Mouse (Mus musculus): ENCODE measurements at regions not wholly inside any gene's neighbourhood (a gene's known extent, or its start where the extent isn't known, plus 50 kb on each side); places are given as distances from the start of the nearest gene placed in this dataset.

GRCm38 (mm10) chr6:122394160-122394559 is 53.8 kb upstream of the Phc1 start:
- Histone ChIP-seq H3K36me3 (ENCODE audit: control insufficient read depth, insufficient read depth, low read length) (no peaks in the 10 kb centered on the region), H3K9me3 (ENCODE audit: control insufficient read depth, low read length) (no peaks in the 10 kb centered on the region; the same call in 1 of the 2 replicates), H3K4me2 (ENCODE audit: low read length) (no peak overlapping the region), H3K9ac (ENCODE audit: low read depth, low read length) (no peak overlapping the region), H3K4me3 (ENCODE audit: low read length) (no peak overlapping the region), H3K4me1 (ENCODE audit: control insufficient read depth, insufficient read depth, low read depth, low read length) (no peaks in the 10 kb centered on the region), H3K27me3 (replicated peaks; ENCODE audit: control insufficient read depth, insufficient read depth, low read length) (no peaks in the 10 kb centered on the region), H3K27ac (ENCODE audit: low read depth, low read length) (no peak overlapping the region)
- ATAC-seq, result no peak
- WGBS, result 89% methylated on average over 5 of the region's 5 CpGs

DNA sequence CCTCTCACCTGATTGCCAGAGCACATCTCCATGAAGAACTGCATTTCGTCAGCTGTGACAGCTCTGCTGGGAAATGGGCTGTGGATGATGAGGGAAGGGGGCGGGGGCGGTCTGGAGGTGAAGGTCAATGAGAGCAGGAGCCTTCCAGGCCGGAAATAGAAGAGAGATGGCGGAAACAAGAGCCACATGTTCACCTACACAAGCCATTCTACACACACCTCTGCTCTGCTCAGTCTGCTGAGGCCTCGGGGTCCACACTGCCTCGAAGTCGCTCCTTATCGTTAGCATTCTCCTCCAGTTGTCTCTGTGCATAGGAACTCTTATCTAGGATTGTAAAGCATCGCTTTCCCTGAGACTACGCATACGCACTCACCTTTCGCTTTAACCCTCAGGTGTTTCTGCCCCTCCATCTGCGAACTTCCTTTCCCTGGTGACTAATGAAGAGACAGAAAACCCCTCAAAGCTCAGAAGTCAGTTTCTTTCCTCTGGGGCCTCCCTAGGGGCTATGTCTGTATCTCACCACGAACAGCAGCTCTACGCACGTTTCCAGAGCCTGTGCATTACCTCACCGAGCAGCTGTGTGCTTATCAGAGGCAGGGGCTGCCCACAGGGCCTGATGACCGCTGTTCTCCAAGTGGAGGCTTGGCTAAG is 53.0 kb upstream of the Phc1 start:
- Histone ChIP-seq H3K27me3 (replicated peaks; ENCODE audit: control insufficient read depth, insufficient read depth, low read length) (no peaks in the 10 kb centered on the region), H3K9me3 (ENCODE audit: control insufficient read depth, low read length) (no peaks in the 10 kb centered on the region; the same call in 1 of the 2 replicates), H3K36me3 (ENCODE audit: control insufficient read depth, insufficient read depth, low read length) (no peaks in the 10 kb centered on the region), H3K4me1 (ENCODE audit: control insufficient read depth, insufficient read depth, low read depth, low read length) (no peaks in the 10 kb centered on the region), H3K9ac (ENCODE audit: low read depth, low read length) (no peak overlapping the region), H3K4me3 (ENCODE audit: low read length) (no peak overlapping the region), H3K4me2 (ENCODE audit: low read length) (no peak overlapping the region), H3K27ac (ENCODE audit: low read depth, low read length) (no peak overlapping the region)
- 81% methylated on average over 19 of the region's 19 CpGs for WGBS
- ATAC-seq, result no peak

DNA sequence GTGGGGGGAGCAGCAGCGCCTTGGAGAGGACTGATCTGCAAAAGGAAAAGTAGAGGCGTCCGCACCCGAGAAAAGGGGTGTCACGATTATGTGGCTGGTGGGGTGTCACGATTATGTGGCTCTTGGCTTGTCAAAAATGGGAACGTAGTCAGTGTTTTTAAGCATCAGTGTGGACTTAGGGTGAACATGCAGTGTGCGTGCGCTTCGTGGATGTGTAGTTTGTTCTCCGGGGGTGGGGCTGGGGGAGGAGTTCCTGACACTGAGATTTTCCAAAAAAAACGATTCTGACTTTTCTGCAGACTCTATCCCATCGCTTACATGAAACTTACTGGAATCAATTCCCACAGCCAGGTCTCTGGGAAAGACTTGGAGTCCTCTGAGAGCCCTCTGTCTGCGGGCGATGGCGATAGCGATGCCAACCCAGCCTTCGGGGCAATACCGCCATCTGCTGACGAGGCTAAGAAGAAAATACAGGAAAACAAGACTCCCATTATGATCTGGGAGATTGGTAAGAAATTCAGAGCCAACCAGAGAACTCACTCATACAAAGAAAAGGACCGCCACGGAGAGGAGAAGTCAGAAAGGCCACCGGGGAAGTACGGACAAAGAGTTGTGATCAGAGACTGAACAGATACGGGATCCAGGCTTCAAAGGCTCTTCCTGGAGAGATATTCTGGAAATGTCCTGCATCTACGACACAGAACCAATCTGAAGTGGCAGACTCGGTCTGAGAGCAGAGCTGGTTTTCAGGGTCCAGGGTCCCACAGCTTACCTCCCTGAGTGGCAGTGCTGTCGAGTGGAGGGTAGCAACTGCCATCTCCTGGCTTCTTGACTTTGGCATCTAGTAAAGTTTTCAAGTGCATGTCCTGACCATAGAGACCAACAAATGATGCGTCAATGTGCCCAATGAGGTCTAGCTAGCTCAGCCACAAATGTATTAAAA is 51.6 kb upstream of the Phc1 start:
- no peaks in the 10 kb centered on the region for H3K27me3 ChIP-seq (replicated peaks; ENCODE audit: control insufficient read depth, insufficient read depth, low read length)
- no peaks in the 10 kb centered on the region for H3K36me3 ChIP-seq (ENCODE audit: control insufficient read depth, insufficient read depth, low read length)
- no peak overlapping the region for H3K4me3 ChIP-seq (ENCODE audit: low read length)
- peak; percentile 83 for ATAC-seq
- H3K27ac ChIP-seq (ENCODE audit: low read depth, low read length), result no peak overlapping the region
- peak overlapping the region; percentile 48 for H3K4me2 ChIP-seq (ENCODE audit: low read length)
- peak overlapping the region; percentile 36; the same call in 1 of the 2 replicates for H3K9ac ChIP-seq (ENCODE audit: low read depth, low read length)
- H3K4me1 ChIP-seq (ENCODE audit: control insufficient read depth, insufficient read depth, low read depth, low read length), result no peaks in the 10 kb centered on the region
- WGBS, result 35% methylated on average over 29 of the region's 29 CpGs
- no peaks in the 10 kb centered on the region; the same call in 1 of the 2 replicates for H3K9me3 ChIP-seq (ENCODE audit: control insufficient read depth, low read length)

GRCm38 (mm10) chr6:122391126-122391525 is 50.8 kb upstream of the Phc1 start:
- Histone ChIP-seq H3K4me2 (ENCODE audit: low read length) (no peak overlapping the region), H3K36me3 (ENCODE audit: control insufficient read depth, insufficient read depth, low read length) (no peaks in the 10 kb centered on the region), H3K4me1 (ENCODE audit: control insufficient read depth, insufficient read depth, low read depth, low read length) (no peaks in the 10 kb centered on the region), H3K27me3 (replicated peaks; ENCODE audit: control insufficient read depth, insufficient read depth, low read length) (no peaks in the 10 kb centered on the region), H3K27ac (ENCODE audit: low read depth, low read length) (no peak overlapping the region), H3K9me3 (ENCODE audit: control insufficient read depth, low read length) (no peaks in the 10 kb centered on the region; the same call in 1 of the 2 replicates), H3K4me3 (ENCODE audit: low read length) (no peak overlapping the region), H3K9ac (ENCODE audit: low read depth, low read length) (no peak overlapping the region)
- 84% methylated on average over 10 of the region's 10 CpGs for WGBS
- no peak for ATAC-seq

GRCm38 (mm10) chr6:122390720-122391119 is 50.4 kb upstream of the Phc1 start:
- no peak overlapping the region for H3K4me2 ChIP-seq (ENCODE audit: low read length)
- no peak overlapping the region for H3K27ac ChIP-seq (ENCODE audit: low read depth, low read length)
- H3K4me1 ChIP-seq (ENCODE audit: control insufficient read depth, insufficient read depth, low read depth, low read length), result no peaks in the 10 kb centered on the region
- no peak overlapping the region for H3K9ac ChIP-seq (ENCODE audit: low read depth, low read length)
- H3K27me3 ChIP-seq (replicated peaks; ENCODE audit: control insufficient read depth, insufficient read depth, low read length), result no peaks in the 10 kb centered on the region
- ATAC-seq, result no peak
- H3K4me3 ChIP-seq (ENCODE audit: low read length), result no peak overlapping the region
- no peaks in the 10 kb centered on the region; the same call in 1 of the 2 replicates for H3K9me3 ChIP-seq (ENCODE audit: control insufficient read depth, low read length)
- 83% methylated on average over 13 of the region's 13 CpGs for WGBS
- H3K36me3 ChIP-seq (ENCODE audit: control insufficient read depth, insufficient read depth, low read length), result no peaks in the 10 kb centered on the region

Measured in hindbrain, embryonic 16.5 days (tissue).